Mouse (Mus musculus): ENCODE data around the gene Mtnr1a. TPM values are rescaled to one million over a fixed set of nuclear protein-coding genes. Genes with fewer than 3 reads are reported as not detected.

Gene Mtnr1a
- total RNA-seq, 2 experiments from 2014 or later: not detected

- intact Hi-C loops (cut with DNase I): no loop called here
- DNase-seq: no peak
Measured at GRCm38 (mm10) chr8:45093599-45093998, 24.7 kb downstream of the Mtnr1a start.

- intact Hi-C loops (cut with DNase I): no loop called here
- DNase-seq: no peak
Measured at GRCm38 (mm10) chr8:45109371-45110063, 40.6 kb downstream of the Mtnr1a start.

- intact Hi-C loops (cut with DNase I): no loop called here
- DNase-seq: no peak
Measured at GRCm38 (mm10) chr8:45110064-45110812, 41.3 kb downstream of the Mtnr1a start.

GRCm38 (mm10) chr8:45110813-45111104 lies 41.8 kb downstream of the Mtnr1a start:
- DNase-seq: no peak
- intact Hi-C loops (cut with DNase I): no loop called here

- intact Hi-C loops (cut with DNase I): no loop called here
- no peak for DNase-seq
Measured at GRCm38 (mm10) chr8:45111820-45112219, 42.9 kb downstream of the Mtnr1a start.

GRCm38 (mm10) chr8:45117588-45117987 lies 48.7 kb downstream of the Mtnr1a start:
- intact Hi-C loops (cut with DNase I): no loop called here
- no peak for DNase-seq

- intact Hi-C loops (cut with DNase I): no loop called here
- no peak for DNase-seq
Measured at GRCm38 (mm10) chr8:45125680-45126079, 56.7 kb downstream of the Mtnr1a start.

Other genes starting within 250 kb of the Mtnr1a start
- gene Fat1, start 133.7 kb upstream of the Mtnr1a start, total RNA-seq (2021): 10 to 100 TPM; 23.6 to 24.9 TPM
- not detected for gene F11, start 192.9 kb downstream of the Mtnr1a start, total RNA-seq (2021)
- gene Klkb1, start 225.7 kb downstream of the Mtnr1a start, total RNA-seq (2021): not detected
- not detected for gene Gm45753, start 239.3 kb downstream of the Mtnr1a start, total RNA-seq (2021)

Measured in heart, postnatal 14 days (tissue).